Mouse (Mus musculus): Measurements from ENCODE around the gene Arntl2. TPM values are rescaled to one million over a fixed set of nuclear protein-coding genes. Genes with fewer than 3 reads are reported as not detected.
"Not testable (repeated sequence)": the region's sequence is repeated elsewhere in the genome, so short reads cannot be mapped to it uniquely, and the experiment has no call there.

Arntl2 gene
- total RNA-seq (2017), result not detected in 2 replicates

DNA sequence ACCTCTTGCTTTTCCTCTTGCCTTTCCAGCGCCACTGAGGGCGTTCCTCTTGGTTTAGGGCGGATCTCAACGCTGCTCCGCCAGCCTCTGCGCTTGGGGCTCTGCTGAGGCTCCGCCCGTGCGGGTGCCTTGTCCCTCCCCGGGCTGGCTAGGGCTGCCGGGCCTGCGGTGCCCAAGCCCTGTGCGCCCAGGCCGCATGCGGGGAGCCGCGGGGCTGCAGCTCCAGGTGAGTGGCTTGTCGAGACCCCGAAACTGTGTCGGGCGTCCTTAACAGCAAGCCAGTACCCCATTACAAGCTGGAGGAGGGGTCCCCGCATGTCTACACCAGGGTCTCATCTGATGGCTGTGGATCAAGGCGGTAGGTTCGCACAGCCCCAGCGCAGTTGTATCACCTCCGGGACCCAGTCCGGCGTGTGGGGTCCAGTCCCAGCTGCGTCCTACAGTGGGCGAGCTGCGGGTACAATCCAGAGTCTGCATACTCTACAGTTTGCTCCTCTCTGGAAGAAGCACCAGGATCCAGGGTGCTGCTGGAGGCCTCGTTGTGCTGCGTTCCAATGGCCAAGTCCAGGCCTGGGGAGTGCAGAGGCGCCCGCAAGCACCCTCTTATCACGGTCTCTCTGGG, at the start of gene Arntl2:
Gene Arntl2 (plus strand): TSS at position 132 of the 622 bp plus-strand sequence.
- peak; percentile 94 for ATAC-seq (replicated peaks; ENCODE audit: low read depth, poor library complexity, severe bottlenecking)

DNA sequence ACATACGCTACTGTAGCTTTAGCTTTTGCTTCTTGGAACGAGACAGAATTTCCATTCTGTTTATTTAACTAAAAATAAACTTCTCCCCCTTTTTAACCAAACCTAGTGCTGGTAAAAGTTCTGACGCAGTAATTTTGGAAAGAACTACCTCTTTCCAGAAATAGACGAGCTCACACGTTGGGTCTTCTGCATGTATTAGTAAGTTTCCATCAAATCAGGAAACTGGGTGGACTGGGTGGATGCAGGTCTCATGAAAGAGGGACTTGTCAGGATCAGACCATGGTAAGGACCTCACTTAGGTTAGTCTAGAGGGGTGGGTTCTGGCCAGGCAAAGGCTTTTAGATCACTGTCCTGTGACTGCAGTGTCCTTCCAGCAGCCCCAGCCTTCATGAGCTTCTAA, 49.3 kb upstream of the Arntl2 start:
- ATAC-seq (replicated peaks; ENCODE audit: low read depth, poor library complexity, severe bottlenecking), result no peak

DNA sequence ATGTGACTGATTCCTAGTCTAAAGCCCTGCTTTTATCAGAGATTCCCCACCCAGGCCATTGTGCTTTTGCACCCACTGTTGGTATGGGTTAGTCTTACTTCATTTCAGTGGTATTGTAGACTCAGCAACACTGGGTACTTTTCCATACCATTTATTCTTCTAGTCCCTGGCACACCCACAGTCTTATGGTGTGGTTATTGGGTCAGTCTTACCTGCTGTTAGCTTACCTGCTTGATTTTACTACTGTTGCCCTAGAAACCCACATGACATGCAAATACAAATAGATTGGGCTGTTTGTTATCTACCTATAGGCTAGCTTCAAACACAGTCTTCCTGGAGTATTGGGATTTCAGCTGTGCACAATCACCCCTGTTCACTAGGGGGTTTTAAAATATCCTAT, 48.8 kb upstream of the Arntl2 start:
- no peak for ATAC-seq (replicated peaks; ENCODE audit: low read depth, poor library complexity, severe bottlenecking)

DNA sequence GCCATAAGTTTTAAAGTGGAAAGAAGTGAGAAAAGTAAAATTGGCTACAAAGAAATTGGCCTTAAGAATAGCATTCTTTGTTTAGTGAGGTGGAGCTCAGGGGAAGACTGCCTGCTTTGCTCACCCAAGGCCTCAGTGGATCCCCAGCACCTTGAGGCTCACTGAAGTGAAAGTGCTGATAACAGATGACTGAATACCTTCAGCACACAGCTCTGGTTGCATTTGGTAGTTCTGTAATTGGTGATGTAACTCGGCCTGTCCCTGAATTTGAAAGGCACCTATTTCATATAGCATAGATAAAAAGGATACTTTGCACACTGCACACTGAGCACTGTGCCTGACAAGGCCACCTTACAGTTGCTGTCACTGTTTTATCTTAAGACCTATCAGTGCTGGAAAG, 47.6 kb upstream of the Arntl2 start:
- no peak for ATAC-seq (replicated peaks; ENCODE audit: low read depth, poor library complexity, severe bottlenecking)

DNA sequence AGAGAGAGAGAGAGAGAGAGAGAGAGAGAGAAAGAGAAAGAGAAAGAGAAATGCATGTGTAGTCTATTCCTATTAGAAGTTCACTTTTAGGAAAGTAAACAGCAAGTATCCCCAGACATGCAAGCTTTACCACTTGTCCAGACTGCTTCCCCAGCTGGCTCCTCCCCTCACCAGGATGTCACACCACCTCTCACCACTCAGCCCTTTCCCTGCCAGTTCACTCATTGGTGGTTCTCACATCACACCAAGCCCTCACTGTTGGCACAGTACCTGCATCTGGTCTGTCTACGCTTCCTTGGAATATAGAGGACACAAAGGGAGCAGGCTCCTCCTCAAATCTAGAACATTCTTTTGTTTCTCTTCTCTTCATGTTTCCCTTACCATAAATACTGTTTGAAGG, 44.2 kb upstream of the Arntl2 start:
- ATAC-seq (replicated peaks; ENCODE audit: low read depth, poor library complexity, severe bottlenecking), result 0 out of 2 replicates have a peak, but pooled peaks have one; percentile 52

DNA sequence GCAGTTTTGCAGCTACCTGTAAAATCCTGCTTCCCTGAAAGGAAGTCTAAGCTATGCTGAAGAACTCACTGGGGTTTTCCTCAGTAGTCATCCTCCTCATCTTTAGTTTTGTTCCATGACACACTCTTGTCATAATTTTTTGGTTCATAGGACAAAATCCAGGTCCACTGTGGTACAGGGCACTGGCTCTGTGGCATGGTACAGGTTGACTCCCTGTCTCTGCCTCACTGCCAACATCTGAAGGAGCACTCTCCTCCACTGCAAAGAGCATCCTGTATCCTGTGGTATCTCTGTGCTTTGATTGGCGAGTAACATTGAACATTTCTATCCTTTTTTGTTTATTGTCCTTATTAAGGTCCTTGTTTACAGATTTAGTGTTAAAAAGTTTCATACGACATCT, 43.7 kb upstream of the Arntl2 start:
- ATAC-seq (replicated peaks; ENCODE audit: low read depth, poor library complexity, severe bottlenecking), result no peak

DNA sequence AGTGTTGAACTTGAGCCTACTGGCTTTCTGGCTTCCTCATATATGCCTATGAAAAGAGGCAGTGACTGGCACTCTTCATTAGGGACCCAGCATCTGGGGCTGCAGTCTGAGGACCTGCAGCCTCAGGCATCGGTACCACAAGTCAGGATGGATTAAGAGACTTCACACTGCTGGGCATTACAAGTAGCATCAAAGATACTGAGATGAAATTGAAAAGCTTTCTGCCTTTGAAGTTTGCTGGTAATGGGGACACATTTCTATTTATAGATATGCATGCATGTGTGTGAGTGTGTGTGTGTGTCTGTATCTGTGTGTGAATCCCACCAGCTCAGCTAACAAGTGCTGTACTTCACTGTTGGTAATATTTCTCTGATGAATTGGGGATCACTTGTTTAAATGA, 43.2 kb upstream of the Arntl2 start:
- ATAC-seq (replicated peaks; ENCODE audit: low read depth, poor library complexity, severe bottlenecking), result no peak

DNA sequence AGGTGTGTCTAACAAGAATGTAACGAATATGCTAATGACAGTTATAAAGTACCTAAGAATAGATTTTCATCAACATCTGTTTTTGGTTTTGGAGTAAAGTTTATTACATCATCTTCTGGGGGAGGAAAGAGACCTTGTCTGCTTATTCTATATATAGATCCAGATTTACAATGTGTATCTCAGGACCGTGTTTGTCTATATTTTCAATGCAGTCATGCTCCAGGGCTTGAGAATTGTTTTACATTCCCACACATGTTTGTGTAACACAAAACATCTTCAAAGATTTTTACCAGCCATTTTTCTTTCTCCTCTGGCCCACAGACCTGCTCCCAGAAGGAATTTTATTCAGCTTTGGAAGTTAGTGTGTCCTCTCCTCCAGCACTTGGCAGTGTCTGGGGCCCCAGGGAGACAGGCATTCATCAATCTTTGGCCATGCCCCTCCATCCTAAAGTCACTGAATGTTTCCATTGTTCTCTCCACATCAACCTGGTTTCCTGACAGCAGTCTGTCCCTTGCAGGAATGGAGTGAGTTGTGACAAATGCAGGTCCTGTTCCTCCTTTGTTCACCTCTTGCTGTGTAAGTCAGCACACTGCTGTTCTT, 42.2 kb upstream of the Arntl2 start:
- no peak for ATAC-seq (replicated peaks; ENCODE audit: low read depth, poor library complexity, severe bottlenecking)

DNA sequence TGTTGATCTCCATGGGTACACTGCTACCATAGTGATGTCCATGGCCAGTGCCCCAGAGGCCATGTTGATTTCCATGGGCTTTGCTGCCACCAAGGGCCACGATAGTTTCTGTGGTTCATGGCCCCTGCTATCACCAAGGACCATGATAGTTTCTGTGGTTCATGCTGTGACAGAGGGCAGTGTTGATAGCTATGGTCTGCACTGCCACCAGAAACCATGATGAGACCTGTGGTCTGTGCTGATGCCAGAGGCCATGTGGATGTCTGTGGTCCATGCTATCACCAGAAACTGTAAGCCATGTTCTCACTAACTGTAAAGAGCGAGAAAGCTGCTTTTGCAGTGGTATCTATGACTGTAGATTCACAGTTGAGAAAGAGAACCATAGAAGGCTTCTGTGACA, 40.7 kb upstream of the Arntl2 start:
- ATAC-seq (replicated peaks; ENCODE audit: low read depth, poor library complexity, severe bottlenecking), result peak; percentile 55

DNA sequence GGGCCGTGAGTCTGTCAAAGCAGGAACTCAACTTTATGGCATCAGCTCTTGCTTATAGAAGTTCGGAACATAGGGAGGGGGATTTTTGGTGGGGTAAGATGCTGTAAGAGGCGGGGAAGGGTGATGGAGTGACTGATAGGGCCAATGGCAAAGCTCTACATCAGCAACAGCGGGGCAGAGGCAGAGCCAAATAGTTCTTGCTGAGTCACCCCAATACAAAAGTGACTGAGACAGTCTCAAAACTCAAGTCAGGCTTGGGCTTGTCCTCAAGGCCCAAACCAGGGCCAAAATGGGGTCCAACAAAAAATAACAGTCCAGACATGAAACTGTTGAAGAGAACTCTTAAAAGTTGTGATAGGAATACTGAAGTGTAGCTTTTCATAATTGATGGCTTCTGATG, 40.2 kb upstream of the Arntl2 start:
- no peak for ATAC-seq (replicated peaks; ENCODE audit: low read depth, poor library complexity, severe bottlenecking)

DNA sequence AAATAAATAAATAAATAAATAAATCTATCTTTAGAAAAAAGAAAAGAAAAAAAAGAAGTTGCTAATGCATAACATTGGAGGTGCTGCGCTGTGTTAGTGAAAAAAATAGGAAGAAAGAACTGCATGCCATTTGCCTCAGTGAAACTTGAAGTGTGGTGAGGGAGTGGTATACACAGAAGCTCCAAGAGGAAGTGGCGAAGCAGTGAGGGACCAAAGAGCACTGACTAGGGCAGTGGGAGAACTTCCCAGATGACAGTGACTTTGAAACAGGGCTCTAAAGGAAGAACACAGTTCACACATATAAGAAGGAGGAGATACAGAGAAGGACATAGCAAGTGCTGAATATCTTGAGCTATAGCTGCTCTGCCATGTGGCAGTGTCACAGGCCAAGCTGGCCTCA, 36.8 kb upstream of the Arntl2 start:
- peak; percentile 85 for ATAC-seq (replicated peaks; ENCODE audit: low read depth, poor library complexity, severe bottlenecking)

DNA sequence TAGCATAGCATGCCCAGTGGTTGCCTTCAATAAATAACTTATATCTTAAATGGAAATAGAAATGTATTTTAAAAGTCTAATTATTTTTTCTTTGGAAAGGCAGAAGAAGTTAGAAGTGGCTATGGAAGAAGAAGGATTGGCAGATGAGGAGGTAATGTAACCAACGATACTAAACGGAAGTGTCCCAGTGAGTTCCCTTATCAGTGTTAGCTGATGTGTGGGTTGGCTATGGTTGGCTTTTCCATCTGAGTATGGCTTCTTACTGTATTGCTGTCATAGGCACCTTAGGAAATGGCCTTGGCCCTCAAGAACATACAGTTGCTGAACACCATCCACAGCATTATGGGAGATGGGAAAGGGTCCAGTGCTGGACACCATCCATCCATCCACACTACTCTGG, 35.8 kb upstream of the Arntl2 start:
- ATAC-seq (replicated peaks; ENCODE audit: low read depth, poor library complexity, severe bottlenecking), result no peak

DNA sequence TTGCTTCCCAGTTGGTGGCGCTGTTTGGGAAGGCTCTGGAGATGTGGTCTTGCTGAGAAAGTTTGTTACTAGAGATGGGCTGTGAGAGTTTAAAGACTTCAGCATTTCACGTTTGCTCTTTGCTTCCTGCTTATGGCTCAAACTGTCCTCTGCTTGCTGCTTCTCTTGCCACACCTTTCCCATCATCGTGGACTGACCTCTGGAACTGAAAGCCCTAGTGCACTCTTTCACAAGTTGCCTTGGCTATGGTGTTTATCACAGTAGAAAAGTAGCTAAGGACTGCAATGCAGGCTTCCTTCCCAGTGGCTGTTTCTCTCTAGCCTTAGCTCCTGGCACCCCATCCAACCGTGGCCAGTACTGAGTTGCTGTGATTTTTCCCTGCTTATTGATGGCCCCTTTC, 35.1 kb upstream of the Arntl2 start:
- no peak for ATAC-seq (replicated peaks; ENCODE audit: low read depth, poor library complexity, severe bottlenecking)

DNA sequence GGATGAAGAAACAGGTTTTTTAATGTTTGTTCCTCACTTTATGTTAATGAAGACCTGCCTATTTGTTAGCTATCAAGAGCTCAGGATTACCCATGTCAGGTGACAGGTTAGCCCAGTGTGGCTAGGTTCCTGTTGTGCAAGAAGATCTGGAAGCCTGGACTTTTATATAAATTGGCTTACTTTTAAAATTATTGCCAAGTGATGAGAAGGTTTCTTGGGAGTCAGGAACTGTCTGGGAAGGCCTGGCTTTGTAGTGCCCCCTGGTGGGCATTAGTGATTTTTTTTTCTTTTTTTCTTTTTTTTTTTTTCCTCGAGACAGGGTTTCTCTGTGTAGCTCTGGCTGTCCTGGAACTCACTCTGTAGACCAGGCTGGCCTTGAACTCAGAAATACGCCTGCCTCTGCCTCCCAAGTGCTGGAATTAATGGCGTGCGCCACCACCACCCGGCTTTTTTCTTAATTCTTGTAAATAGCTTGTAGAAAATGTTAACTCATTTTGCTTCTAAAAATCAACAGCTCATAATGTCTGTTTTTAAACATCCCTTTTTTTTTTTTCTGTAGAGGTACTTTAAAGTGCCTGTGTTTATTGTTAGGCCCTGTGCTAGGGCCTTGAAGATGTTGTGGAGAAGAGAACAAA, 33.5 kb upstream of the Arntl2 start:
- ATAC-seq (replicated peaks; ENCODE audit: low read depth, poor library complexity, severe bottlenecking), result 0 out of 2 replicates have a peak, but pooled peaks have one; percentile 31

DNA sequence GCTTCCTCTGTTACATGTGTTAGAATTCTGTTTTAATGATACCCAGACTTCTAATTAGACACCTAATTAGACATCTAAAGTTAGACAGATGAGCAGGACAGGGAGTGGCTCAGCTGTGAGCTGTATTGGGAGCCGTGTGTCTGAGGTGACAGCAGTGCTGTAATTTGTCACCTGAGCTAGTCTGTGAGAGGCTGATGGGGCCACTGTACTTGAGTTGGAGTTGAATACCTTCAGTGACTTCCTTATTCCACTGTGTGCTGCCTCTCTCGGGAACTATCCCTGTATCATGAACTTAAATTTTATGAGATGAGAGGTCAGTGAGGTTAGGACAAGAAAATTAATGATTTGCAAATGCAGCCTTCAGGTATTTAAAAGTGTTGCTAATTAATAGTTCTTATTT, 31.3 kb upstream of the Arntl2 start:
- no peak for ATAC-seq (replicated peaks; ENCODE audit: low read depth, poor library complexity, severe bottlenecking)

DNA sequence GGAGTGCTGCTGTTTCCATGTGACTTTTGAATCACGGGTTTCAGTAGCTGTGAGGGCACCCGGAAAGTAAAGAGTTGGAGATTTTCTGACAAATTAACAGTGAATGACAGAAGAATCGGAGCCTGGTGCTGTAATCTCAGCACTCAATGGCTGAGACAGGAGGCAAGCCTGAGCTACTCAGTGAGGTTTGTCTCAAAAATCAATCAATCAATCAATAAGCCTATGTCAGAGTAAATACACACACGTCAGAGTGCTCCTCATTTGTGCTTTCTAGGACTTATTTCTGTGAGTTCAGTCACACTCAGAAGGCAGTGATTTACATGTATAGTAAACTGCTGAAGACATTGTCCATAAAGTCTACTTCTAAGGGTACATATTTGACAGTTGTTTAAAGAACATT, 30.6 kb upstream of the Arntl2 start:
- no peak for ATAC-seq (replicated peaks; ENCODE audit: low read depth, poor library complexity, severe bottlenecking)

DNA sequence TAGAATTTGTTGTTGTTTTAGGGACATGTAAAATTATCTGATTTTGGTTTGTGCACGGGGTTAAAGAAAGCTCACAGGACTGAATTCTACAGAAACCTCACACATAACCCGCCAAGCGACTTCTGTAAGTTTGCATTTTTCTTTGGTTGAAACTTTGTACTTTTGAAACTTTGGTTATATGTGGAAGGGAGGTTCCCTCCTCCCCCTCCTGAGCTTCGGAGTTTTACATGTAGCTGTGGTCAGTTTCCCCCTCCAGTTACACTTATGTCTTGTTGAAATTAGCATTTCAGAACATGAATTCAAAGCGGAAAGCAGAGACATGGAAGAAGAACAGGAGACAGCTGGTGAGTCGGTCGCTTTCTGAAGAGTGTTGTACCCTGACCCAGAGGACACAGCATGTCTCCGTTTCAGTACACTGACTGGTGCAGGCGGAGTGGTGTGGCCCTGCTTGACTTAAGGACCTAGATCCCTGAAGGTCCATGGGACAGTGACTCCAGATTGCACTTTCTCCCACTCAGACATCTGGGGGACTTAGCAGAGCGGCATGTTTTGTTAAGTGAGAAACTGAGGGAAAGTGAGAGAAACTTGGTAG, 26.9 kb upstream of the Arntl2 start:
- ATAC-seq (replicated peaks; ENCODE audit: low read depth, poor library complexity, severe bottlenecking), result no peak

DNA sequence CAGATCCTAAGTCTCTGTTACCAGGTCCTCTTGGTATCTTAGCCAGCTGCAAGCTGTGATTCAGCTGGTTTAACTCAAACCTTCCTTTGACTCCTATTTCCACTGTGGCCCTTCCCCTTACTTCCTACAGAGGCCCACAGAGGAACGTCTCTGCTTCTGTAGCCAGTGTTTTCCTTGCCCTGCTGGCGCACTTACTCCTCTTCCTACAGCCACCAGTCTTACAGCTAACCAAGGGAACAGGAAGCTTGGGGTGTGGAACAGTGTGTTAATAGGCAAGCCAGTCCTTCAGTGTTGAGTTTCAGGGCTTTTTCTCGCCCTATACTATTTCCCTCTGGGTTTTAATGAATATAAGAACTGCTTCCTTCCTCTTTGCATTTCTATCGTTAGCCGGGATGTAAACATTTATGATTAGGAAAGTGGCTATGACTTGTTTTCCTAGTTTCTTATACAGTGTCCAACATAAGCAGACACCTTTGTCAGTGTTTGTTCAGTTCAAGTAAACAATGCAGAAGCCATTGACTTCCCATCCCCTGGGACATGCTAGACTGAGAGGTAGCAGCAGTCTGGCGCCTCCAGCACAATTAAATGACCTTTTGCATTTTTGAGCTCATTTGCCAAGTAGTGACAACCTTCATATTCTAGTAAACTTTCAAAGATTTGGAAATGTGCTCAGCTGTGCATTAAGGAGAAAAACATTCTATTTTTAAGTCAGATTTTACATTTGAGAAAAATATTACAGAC, 25.7 kb upstream of the Arntl2 start:
- peak; percentile 57 for ATAC-seq (replicated peaks; ENCODE audit: low read depth, poor library complexity, severe bottlenecking)

DNA sequence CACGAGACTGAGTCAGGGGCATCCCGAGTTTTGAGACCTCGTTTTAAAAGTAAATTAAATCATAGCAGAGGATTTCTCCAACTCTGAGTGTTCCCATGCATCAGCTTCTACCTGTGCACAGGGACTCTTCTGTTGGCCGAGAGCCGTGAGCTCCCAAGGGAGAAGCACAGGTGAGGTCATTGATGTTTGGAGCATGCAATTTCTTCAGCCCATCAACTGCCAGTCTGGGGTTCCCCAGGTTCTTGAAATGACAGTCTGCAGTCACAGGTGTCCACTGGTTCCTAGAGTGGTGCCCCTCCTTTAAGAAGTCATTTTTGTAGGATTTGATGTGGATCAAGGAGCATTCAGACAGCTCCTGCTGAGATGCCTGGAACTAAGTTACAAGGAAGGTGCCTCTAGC, 25.0 kb upstream of the Arntl2 start:
- no peak for ATAC-seq (replicated peaks; ENCODE audit: low read depth, poor library complexity, severe bottlenecking)

DNA sequence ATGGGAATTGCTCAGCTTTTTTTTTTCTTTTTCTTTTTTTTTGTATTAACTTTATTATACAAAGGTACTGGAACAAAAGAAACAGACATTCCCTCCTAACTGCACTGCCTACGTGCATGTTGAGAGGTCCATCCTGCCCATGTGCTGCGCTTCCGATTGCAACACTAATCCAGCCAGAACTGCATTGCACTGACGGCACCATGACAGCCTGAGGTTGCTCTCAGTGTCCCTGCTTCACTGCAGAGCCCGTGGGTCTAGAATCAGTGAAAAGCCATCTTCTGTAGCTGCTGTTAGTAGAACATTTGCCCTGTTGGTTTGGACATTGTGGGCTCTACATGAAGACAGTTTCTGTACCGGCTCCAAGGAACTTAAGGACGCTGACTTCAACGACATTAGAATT, 20.0 kb upstream of the Arntl2 start:
- not testable (repeated sequence) for ATAC-seq (replicated peaks; ENCODE audit: low read depth, poor library complexity, severe bottlenecking)
